Mouse (Mus musculus) neural tube, embryonic 15.5 days (tissue): ENCODE measurements around the gene Cox10. TPM values are rescaled to one million over a fixed set of nuclear protein-coding genes. Genes with fewer than 3 reads are reported as not detected.

ENCODE experiments used
- ATAC-seq: fragments of 200-750 bp; cut with Nextera tagmentation; 2 replicates; pipeline ENCODE4 v1.8.0; 2017; ENCODE audit warnings: mild to moderate bottlenecking, moderate TSS enrichment, moderate library complexity; ENCODE audit not compliant: low FRiP score
- H3K27ac ChIP-seq: fragments of 300-500 bp; sonication (generic); replicated peaks from 2 replicates; pipeline ENCODE4 v1.5.1; 2015; ENCODE audit warnings: mild to moderate bottlenecking, inconsistent platforms
- H3K27me3 ChIP-seq: fragments of 300-500 bp; sonication (generic); replicated peaks from 2 replicates; pipeline ENCODE4 v1.6.1; 2015; ENCODE audit warnings: inconsistent platforms
- H3K36me3 ChIP-seq: fragments of 300-500 bp; sonication (generic); 2 replicates; pipeline ENCODE4 v1.6.1; 2015; ENCODE audit warnings: inconsistent platforms
- H3K4me1 ChIP-seq: fragments of 300-500 bp; sonication (generic); 2 replicates; pipeline ENCODE4 v1.6.1; 2015; ENCODE audit warnings: inconsistent platforms
- H3K4me2 ChIP-seq: fragments of 300-500 bp; sonication (generic); 2 replicates; pipeline ENCODE4 v1.6.1; 2015; ENCODE audit warnings: inconsistent platforms, mild to moderate bottlenecking, moderate library complexity
- H3K4me3 ChIP-seq: fragments of 300-500 bp; sonication (generic); replicated peaks from 2 replicates; pipeline ENCODE4 v1.5.1; 2015; ENCODE audit warnings: mild to moderate bottlenecking, inconsistent platforms
- H3K9ac ChIP-seq: fragments of 300-500 bp; sonication (generic); replicated peaks from 2 replicates; pipeline ENCODE4 v1.6.1; 2015; ENCODE audit warnings: mild to moderate bottlenecking, inconsistent platforms
- H3K9me3 ChIP-seq: fragments of 300-500 bp; sonication (generic); replicated peaks from 2 replicates; pipeline ENCODE4 v1.6.1; 2016; ENCODE audit warnings: inconsistent platforms
- WGBS: fragments of 180-500 bp; shearing (Covaris S2); methylation state at CpG from one replicate; pipeline ENCODE4 v1.1.7; 2015; ENCODE audit warnings: mixed read lengths; 5-methylcytosine and 5-hydroxymethylcytosine counted together
- polyA plus RNA-seq: library from polyadenylated mRNA; unstranded; fragments of >200 nt; fragmentation: Nextera tagmentation; extraction: Ambion mirVana; gene quantifications from 2 replicates; pipeline ENCODE4 v1.2.1, GENCODE M21; 2015

The Cox10 gene
- polyA plus RNA-seq, 1 experiment from 2014 or later = 24.0 TPM

DNA sequence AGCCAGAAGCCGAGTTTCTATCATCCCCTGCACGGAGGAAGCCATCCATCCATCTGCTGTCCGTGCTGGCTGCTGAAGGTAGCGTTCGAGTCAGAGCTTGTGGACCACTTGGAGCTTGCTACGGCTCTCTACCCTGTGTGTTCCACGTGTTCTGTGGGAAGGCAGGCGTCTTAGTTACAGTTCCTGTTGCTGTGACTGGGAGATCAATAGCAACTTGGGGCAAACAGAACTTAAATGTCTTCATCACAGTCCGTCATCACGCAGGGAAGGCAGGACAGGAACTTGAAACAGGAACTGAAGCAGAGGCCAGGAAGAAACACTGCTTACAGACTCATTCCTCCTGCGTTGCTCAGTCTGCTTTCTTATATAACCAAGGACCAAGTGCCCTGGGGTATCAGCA lies 130.9 kb downstream of the Cox10 start:
- no peak overlapping the region for H3K4me2 ChIP-seq
- no peaks in the 10 kb centered on the region for H3K36me3 ChIP-seq
- no peaks in the 10 kb centered on the region for H3K9me3 ChIP-seq
- no peak for ATAC-seq
- H3K27ac ChIP-seq = no peak overlapping the region
- H3K27me3 ChIP-seq = no peaks in the 10 kb centered on the region; the same call in 1 of the 2 replicates
- no peak overlapping the region for H3K4me3 ChIP-seq
- WGBS = 90% methylated on average over 11 of the region's 11 CpGs
- peaks cover 13% of the 10 kb centered on the region for H3K4me1 ChIP-seq
- no peak overlapping the region for H3K9ac ChIP-seq

DNA sequence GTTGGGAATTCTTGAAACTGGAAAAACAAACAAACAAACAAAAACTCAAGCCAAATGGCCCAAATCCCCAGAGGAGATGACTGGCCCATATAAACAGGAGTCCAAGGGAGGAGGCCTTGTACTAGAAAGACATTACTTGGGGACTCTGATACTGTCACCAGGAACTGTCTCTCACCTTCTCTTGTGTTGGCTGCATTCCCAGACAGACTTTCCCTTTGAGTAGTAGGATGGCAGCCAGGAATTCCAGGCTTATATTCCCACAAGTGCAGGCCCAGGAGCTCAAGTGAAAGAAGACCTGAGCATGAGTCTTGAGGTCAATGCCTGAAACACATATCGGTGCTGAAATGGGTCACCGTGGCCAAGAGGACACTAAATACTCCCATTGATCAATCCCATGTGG lies 132.2 kb downstream of the Cox10 start:
- Histone ChIP-seq H3K9ac (no peak overlapping the region), H3K36me3 (no peaks in the 10 kb centered on the region), H3K9me3 (no peaks in the 10 kb centered on the region), H3K4me1 (peaks cover 2% of the 10 kb centered on the region), H3K27ac (no peak overlapping the region), H3K4me3 (no peak overlapping the region), H3K4me2 (no peak overlapping the region), H3K27me3 (no peaks in the 10 kb centered on the region; the same call in 1 of the 2 replicates)
- 89% methylated on average over 2 of the region's 2 CpGs for WGBS
- ATAC-seq = no peak

DNA sequence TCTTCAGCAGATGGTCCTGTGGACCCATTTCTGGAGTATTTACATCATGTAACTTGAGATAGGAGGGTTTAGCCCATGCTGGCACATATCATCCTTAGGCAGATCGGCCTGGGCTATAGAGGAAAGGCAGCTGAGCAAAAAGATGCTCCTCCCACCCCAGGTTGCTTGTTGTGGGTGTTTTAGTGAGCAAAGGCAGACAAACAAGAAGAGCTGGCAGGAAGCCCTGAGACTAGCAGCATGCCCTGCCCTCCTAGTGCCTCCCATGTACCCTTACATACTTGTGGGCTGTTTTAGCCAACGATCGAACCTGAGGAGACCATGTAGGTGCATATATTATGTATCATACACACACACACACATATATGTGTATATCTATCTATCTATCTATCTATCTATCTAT lies 135.3 kb downstream of the Cox10 start:
- H3K27ac ChIP-seq = no peak overlapping the region
- no peak for ATAC-seq
- WGBS = 88% methylated on average over 3 of the region's 3 CpGs

DNA sequence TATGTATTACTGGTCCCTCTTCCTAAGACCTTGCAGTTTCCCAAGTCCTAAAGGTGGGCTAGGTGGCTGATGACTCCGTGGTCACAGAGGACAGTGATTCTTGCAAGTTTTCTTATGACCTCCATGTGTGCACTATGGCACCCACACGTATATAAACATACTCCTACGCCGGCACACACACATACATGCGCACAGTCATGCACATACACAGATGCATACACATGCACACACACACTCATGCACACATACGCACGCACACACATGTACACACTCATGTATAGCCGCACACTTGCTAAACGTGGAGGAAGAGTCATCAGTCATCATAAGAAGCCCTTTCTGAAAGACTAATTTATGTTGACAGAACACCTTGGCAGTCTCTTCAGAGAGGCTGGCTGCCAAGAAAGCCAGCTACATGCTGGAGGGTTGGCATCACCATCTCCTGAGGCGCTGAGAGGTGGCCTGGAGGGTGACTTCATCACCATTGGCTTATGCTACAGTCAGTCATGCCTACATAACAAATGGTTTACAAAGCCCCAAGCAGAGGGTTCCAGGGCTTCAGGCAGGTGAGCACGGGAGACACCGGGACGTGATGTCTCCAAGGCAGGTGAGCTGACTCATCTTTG lies 135.9 kb downstream of the Cox10 start:
- H3K4me3 ChIP-seq = no peak overlapping the region
- WGBS = 94% methylated on average over 13 of the region's 13 CpGs
- no peak for ATAC-seq
- no peaks in the 10 kb centered on the region for H3K9me3 ChIP-seq
- no peaks in the 10 kb centered on the region for H3K27me3 ChIP-seq
- H3K36me3 ChIP-seq = no peaks in the 10 kb centered on the region
- no peaks in the 10 kb centered on the region for H3K4me1 ChIP-seq
- H3K4me2 ChIP-seq = no peak overlapping the region
- no peak overlapping the region for H3K9ac ChIP-seq
- H3K27ac ChIP-seq = no peak overlapping the region

More for the DNA sequence above, 135.3 kb downstream of the Cox10 start:
- Histone ChIP-seq H3K4me2 (no peak overlapping the region), H3K36me3 (no peaks in the 10 kb centered on the region), H3K4me3 (no peak overlapping the region), H3K9ac (no peak overlapping the region), H3K9me3 (no peaks in the 10 kb centered on the region), H3K27me3 (no peaks in the 10 kb centered on the region), H3K4me1 (no peaks in the 10 kb centered on the region)

DNA sequence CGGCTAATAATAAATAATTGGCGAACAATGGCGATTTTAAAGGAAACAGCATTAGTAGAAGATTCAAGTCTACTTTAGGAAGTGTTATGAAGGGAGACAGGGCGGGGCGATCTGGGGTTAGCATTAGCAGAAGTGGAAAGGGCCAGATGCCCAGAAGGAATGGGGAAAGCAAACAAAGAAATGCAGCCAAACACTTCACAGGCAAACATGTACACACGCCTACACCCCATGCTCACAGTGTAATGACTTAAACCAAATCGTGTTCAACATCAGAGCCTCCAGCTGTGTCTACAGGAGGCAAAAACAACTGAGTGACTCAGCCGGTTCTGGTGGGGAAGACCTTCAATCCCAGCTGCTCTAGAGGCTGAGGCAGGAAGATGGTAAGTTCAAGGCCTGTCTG lies 137.1 kb downstream of the Cox10 start:
- H3K4me2 ChIP-seq = no peak overlapping the region
- no peaks in the 10 kb centered on the region for H3K9me3 ChIP-seq
- H3K4me3 ChIP-seq = no peak overlapping the region
- no peak overlapping the region for H3K27ac ChIP-seq
- no peaks in the 10 kb centered on the region for H3K4me1 ChIP-seq
- no peaks in the 10 kb centered on the region for H3K27me3 ChIP-seq
- H3K36me3 ChIP-seq = no peaks in the 10 kb centered on the region
- 85% methylated on average over 8 of the region's 8 CpGs for WGBS
- no peak overlapping the region for H3K9ac ChIP-seq
- ATAC-seq = no peak

DNA sequence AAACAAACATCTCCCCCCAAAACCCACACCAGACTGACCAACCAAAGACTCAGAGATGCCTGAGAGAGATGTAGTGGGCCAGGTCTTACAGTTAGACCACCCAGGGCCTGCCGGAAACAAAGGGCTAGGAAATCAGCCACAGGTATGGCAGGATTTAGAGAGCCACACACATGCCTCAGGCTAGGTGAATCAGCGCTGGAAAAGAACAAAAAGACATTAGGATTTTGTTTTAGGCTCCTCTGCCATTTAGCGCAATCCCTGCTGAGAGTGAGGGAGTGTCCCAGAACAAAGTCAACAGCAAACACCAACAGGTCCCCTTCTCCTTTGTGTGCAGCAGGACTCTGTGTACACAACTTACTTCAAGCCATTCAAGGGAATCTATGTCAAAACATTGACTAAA lies 142.6 kb downstream of the Cox10 start:
- no peak overlapping the region for H3K9ac ChIP-seq
- WGBS = 45% methylated on average over 3 of the region's 3 CpGs
- H3K4me2 ChIP-seq = no peak overlapping the region
- no peak overlapping the region for H3K4me3 ChIP-seq
- H3K27me3 ChIP-seq = peaks cover 7% of the 10 kb centered on the region; the same call in 1 of the 2 replicates
- no peak overlapping the region for H3K27ac ChIP-seq
- no peak for ATAC-seq
- no peaks in the 10 kb centered on the region for H3K4me1 ChIP-seq
- no peaks in the 10 kb centered on the region for H3K9me3 ChIP-seq
- H3K36me3 ChIP-seq = no peaks in the 10 kb centered on the region

DNA sequence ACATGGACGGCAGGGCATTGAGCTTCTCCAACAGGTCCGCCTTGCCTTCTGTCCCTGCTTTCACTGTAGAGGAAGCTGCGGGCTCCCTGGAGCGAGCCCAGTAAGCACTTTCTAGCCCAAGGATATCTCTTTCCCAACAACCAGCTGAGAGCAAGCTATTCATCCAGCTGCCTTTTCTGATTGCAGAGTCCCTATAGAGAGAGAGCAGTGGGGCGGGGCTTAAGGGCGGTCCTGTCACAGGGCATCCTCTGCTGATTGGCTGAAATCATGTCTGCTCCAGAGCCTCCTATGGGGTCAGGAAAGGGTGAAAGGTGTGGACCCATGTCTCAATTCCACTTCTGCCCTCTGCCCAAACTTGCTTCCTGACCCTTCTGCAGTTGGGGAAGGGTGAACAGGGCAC lies 152.4 kb downstream of the Cox10 start:
- Histone ChIP-seq H3K9me3 (no peaks in the 10 kb centered on the region), H3K27me3 (peaks cover 45% of the 10 kb centered on the region), H3K9ac (no peak overlapping the region), H3K4me1 (peaks cover 31% of the 10 kb centered on the region), H3K36me3 (no peaks in the 10 kb centered on the region), H3K4me2 (no peak overlapping the region), H3K27ac (no peak overlapping the region), H3K4me3 (no peak overlapping the region)
- WGBS = 77% methylated on average over 6 of the region's 6 CpGs
- ATAC-seq = no peak

DNA sequence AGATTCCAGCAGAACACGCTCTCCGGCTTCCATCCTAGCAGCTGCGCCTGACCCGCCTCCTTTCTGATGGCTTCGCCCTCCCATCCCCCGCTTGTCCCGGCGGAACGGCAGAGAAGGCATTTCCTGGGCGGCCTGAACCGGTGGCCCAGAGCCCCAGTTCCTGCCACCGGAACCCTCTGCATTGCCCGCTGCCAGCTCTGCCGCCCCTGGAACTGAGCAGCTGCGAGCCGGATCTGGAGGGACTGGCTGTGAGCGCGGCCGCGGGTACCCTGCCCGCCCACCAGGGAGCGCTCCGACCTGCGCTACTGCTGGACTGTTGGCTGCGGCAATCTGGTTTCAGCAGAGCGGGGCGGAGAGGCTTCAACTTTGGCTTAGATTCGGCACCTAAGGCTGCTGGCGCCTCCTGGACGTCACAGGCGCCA lies 154.1 kb downstream of the Cox10 start:
- 2% methylated on average over 31 of the region's 31 CpGs for WGBS
- no peak overlapping the region for H3K9ac ChIP-seq

DNA sequence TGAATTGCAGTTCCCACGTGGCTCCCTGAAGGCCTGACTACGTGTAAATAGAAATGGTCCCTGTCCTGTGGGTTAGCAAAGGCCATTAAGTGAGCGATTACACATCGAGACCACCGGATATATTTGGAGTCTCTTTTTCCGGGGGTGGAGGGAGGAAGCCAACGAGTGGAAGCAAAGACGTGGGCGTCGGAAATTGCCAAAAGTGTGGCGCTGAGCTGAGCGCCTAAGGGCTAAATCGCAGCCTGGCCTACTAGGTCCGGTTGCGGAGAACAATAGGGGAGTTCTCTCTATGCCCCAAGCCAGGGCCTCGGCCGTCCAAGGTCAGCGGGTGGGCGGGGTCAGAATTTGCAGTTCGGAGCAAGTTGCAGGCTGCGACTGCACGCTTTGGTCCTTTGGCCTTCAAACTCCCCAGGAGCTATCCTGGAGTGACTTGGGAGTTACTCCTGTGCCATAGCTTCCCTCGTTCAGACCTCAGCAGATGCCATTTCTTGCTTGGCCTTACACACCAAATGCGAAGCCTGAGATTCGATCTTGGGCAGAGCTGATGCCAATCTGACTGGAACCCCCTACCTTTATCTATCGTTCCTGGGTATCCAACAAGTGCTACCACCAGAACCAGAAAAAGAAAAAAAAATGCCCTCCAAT lies 154.9 kb downstream of the Cox10 start:
- peaks cover 52% of the 10 kb centered on the region for H3K27me3 ChIP-seq

More for the DNA sequence above, 154.1 kb downstream of the Cox10 start:
- no peaks in the 10 kb centered on the region for H3K9me3 ChIP-seq
- H3K4me3 ChIP-seq = peak overlapping the region; percentile 29
- H3K36me3 ChIP-seq = no peaks in the 10 kb centered on the region
- H3K27me3 ChIP-seq = peaks cover 52% of the 10 kb centered on the region
- H3K4me1 ChIP-seq = peaks cover 49% of the 10 kb centered on the region
- no peak for ATAC-seq
- peak overlapping the region; percentile 53 for H3K4me2 ChIP-seq
- H3K27ac ChIP-seq = no peak overlapping the region

DNA sequence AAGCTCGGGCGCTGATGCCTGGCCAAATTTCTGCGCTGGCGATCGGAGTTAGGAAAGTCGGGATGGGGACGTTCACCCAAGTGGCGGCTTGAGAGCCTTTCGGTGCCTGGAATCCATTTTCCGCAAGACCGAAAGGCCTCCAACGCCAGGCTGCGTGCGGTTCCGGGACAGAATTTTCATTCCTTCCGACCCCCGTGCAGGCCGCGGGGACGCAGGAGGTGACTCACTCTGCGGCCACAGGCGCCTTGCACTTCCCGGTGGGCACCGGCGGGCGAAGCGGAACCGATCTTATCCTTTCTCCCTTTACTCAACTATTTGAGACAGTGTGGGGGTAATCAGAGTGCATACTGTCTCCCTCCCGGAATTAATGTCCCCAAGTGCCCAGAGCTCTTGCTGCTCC lies 155.9 kb downstream of the Cox10 start:
- no peaks in the 10 kb centered on the region for H3K9me3 ChIP-seq
- peaks cover 56% of the 10 kb centered on the region for H3K27me3 ChIP-seq
- H3K27ac ChIP-seq = no peak overlapping the region
- under 1% methylated on average over 29 of the region's 29 CpGs for WGBS
- H3K9ac ChIP-seq = 0 out of 2 replicates have a peak overlapping the region, but pooled peaks have one; percentile 31
- peaks cover 65% of the 10 kb centered on the region for H3K4me1 ChIP-seq
- ATAC-seq = no peak
- no peaks in the 10 kb centered on the region for H3K36me3 ChIP-seq
- peak overlapping the region; percentile 29 for H3K4me3 ChIP-seq
- H3K4me2 ChIP-seq = peak overlapping the region; percentile 78

More for the DNA sequence above, 154.9 kb downstream of the Cox10 start:
- Histone ChIP-seq H3K4me1 (peaks cover 55% of the 10 kb centered on the region), H3K36me3 (no peaks in the 10 kb centered on the region), H3K4me3 (no peak overlapping the region), H3K4me2 (peak overlapping the region; percentile 78), H3K27ac (no peak overlapping the region), H3K9me3 (no peaks in the 10 kb centered on the region), H3K9ac (no peak overlapping the region)
- ATAC-seq = no peak
- 6% methylated on average over 26 of the region's 26 CpGs for WGBS

DNA sequence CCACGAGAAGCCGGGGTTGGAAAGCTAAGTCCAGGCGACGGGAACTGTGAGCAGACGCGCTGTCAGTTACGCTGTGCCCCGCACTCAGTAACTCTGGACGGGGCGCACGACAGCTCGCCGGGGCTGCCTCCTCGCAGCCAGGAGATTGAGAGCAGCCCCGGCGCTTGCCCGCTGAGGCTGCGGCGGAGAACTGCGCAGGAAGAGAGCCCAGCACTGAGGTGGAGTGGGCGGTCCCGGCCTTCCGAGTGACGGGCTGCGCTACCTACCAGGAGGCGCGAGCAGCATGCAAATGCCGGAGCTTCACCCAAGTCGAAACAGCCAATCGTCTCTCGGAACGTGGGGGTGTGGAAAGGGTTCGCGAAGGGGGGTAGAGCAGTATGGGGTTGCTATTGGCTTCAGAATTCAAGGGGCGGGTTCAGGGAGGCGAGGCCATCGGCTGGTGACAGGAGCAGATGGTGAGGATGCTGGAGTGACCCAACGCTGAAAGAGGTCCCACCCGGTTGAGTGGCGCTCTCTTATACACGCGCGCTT lies 157.1 kb downstream of the Cox10 start, which contains the start of gene Hs3st3b1:
TSS of gene Hs3st3b1 (minus strand) at position 200 of the 531 bp plus-strand sequence.
- Histone ChIP-seq H3K9ac (peak within 1 kb of the TSS; percentile 74), H3K27ac (peak within 1 kb of the TSS; percentile 73), H3K4me1 (peaks cover 73% of the 10 kb centered on the region), H3K27me3 (peaks cover 56% of the 10 kb centered on the region), H3K9me3 (no peaks in the 10 kb centered on the region), H3K36me3 (no peaks in the 10 kb centered on the region), H3K4me3 (peak within 1 kb of the TSS; percentile 68), H3K4me2 (peak within 1 kb of the TSS; percentile 78)
- peak; percentile 95 for ATAC-seq
- under 1% methylated on average over 43 of the region's 43 CpGs for WGBS
